Mouse (Mus musculus): Measurements from ENCODE around the gene Limd1.

Limd1 gene

GRCm38 (mm10) chr9:123483598-123483997, 5.1 kb downstream of the Limd1 start:
- DNase-seq, result no peak

GRCm38 (mm10) chr9:123484830-123485229, 6.3 kb downstream of the Limd1 start:
- no peak for DNase-seq

GRCm38 (mm10) chr9:123485561-123485960, 7.1 kb downstream of the Limd1 start:
- DNase-seq, result no peak

GRCm38 (mm10) chr9:123486635-123487034, 8.1 kb downstream of the Limd1 start:
- no peak for DNase-seq

- no peak for DNase-seq
Observed at GRCm38 (mm10) chr9:123489073-123489472, 10.6 kb downstream of the Limd1 start.

- no peak for DNase-seq
Observed at GRCm38 (mm10) chr9:123489727-123490343, 11.3 kb downstream of the Limd1 start.

GRCm38 (mm10) chr9:123490930-123491329, 12.4 kb downstream of the Limd1 start:
- no peak for DNase-seq

GRCm38 (mm10) chr9:123491917-123492585, 13.5 kb downstream of the Limd1 start:
- peak; percentile 33 for DNase-seq

- no peak for DNase-seq
Observed at GRCm38 (mm10) chr9:123496665-123497064, 18.2 kb downstream of the Limd1 start.

- DNase-seq, result no peak
Observed at GRCm38 (mm10) chr9:123497906-123498305, 19.4 kb downstream of the Limd1 start.

GRCm38 (mm10) chr9:123500480-123500879, 22.0 kb downstream of the Limd1 start:
- DNase-seq, result no peak

- peak; percentile 59 for DNase-seq
Observed at GRCm38 (mm10) chr9:123503171-123503834, 24.8 kb downstream of the Limd1 start.

- DNase-seq, result no peak
Observed at GRCm38 (mm10) chr9:123504325-123504724, 25.8 kb downstream of the Limd1 start.

- DNase-seq, result no peak
Observed at GRCm38 (mm10) chr9:123505598-123505997, 27.1 kb downstream of the Limd1 start.

GRCm38 (mm10) chr9:123506270-123507146, 28.0 kb downstream of the Limd1 start:
- DNase-seq, result no peak

- DNase-seq, result no peak
Observed at GRCm38 (mm10) chr9:123507380-123507779, 28.9 kb downstream of the Limd1 start.

GRCm38 (mm10) chr9:123508986-123509385, 30.5 kb downstream of the Limd1 start:
- DNase-seq, result no peak

- no peak for DNase-seq
Observed at GRCm38 (mm10) chr9:123509638-123510604, 31.4 kb downstream of the Limd1 start.

- DNase-seq, result no peak
Observed at GRCm38 (mm10) chr9:123510926-123511325, 32.4 kb downstream of the Limd1 start.

GRCm38 (mm10) chr9:123512482-123512881, 34.0 kb downstream of the Limd1 start:
- DNase-seq, result no peak

- no peak for DNase-seq
Observed at GRCm38 (mm10) chr9:123515087-123515486, 36.6 kb downstream of the Limd1 start.
